Mouse (Mus musculus) spleen, adult 2 months (tissue): ENCODE data around the gene Abr.

ENCODE experiments used
- CTCF ChIP-seq: fragments of 200-500 bp; IDR thresholded peaks from 2 replicates; pipeline ENCODE4 v1.5.1; 2011; ENCODE audit warnings: mild to moderate bottlenecking, inconsistent platforms; ENCODE audit not compliant: insufficient read depth, insufficient read length, insufficient replicate concordance; ENCODE audit errors: extremely low read depth
- POLR2A ChIP-seq: fragments of 200-500 bp; IDR thresholded peaks from 2 replicates; pipeline ENCODE4 v1.6.1; 2011; ENCODE audit warnings: low read depth, low read length, inconsistent platforms

- TF ChIP-seq CTCF, result no peak
- TF ChIP-seq POLR2A, result no peak
These were observed 142.4 kb downstream of the Abr start for GRCm38 (mm10) chr11:76479729-76480128.
